Mouse (Mus musculus) thymus, adult 2 months (tissue): ENCODE measurements around the gene Tmx1.

ENCODE experiments used
- CTCF ChIP-seq: fragments of 200-500 bp; IDR thresholded peaks from 2 replicates; pipeline ENCODE4 v1.5.1; 2012; ENCODE audit warnings: mild to moderate bottlenecking, control low read depth, low read length, moderate library complexity, borderline replicate concordance; ENCODE audit not compliant: control insufficient read depth, poor library complexity, insufficient read depth; ENCODE audit errors: extremely low read depth
- POLR2A ChIP-seq: fragments of 200-500 bp; IDR thresholded peaks from 2 replicates; pipeline ENCODE4 v1.6.1; 2012; ENCODE audit warnings: mild to moderate bottlenecking, low read length, control low read depth, moderate library complexity; ENCODE audit not compliant: control insufficient read depth, poor library complexity, insufficient read depth; ENCODE audit errors: extremely low read depth

DNA sequence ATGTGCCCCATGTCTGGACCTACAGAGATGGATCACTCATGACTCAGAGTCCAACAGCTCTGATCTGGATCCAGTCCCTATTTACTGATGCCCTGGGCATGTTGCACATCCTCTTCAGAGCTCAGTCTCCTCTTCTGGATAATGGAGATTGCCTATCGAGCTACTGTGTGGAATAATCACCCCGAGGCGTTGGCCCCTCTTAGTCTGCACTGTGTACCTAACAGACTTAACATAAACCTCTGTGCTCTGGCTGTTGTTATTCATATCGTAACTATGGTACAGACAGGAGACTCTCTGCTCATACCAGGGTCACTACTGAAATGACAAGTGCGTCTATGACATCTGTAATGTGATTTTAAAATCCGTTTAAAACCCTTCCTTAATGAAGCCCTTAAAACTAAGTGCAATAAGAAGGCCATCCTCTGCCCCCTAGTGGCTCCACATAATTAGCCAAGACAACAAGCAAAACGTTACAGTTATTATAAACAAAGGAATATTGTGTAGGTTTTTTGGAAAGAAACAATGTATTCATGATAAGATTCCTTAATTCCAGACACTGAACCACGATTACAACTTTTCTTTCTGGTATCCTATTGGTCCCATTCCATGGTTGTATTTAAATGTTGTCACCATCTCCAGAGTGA, 22.5 kb upstream of the Tmx1 start:
- TF ChIP-seq CTCF (no peak), POLR2A (no peak)
